Mouse (Mus musculus) large intestine, adult 2 months (tissue): Measurements from ENCODE around the gene Fbxo6. TPM values are rescaled to one million over a fixed set of nuclear protein-coding genes. Genes with fewer than 3 reads are reported as not detected.
"Not testable (repeated sequence)": the region's sequence is repeated elsewhere in the genome, so short reads cannot be mapped to it uniquely, and the experiment has no call there.

Experiments used
- DNase-seq: peaks from one replicate; pipeline ENCODE4 v3.0.0-alpha.2; 2012; ENCODE audit warnings: low read depth, low spot score
- WGBS: fragments of 180-500 bp; shearing (Covaris S2); methylation state at CpG from one replicate; pipeline ENCODE4 v1.1.7; 2018; 5-methylcytosine and 5-hydroxymethylcytosine counted together
- polyA plus RNA-seq: library from polyadenylated mRNA; depleted of rRNA; stranded (reverse); fragments of >200 nt; gene quantifications from 2 replicates; pipeline ENCODE4 v1.2.3, GENCODE M21; 2012; rRNA removed

The Fbxo6 gene
- 45.2 and 50.5 TPM in 2 replicates for polyA plus RNA-seq

GRCm38 (mm10) chr4:148151267-148152168, at the start of gene Fbxo6:
Fbxo6 (minus strand) TSS chr4:148152140.
- DNase-seq = peak; percentile 46
- 1% methylated on average over 67 of the region's 67 CpGs for WGBS

GRCm38 (mm10) chr4:148198721-148199120, 46.8 kb upstream of the Fbxo6 start:
- DNase-seq = no peak
- WGBS = 39% methylated on average over 10 of the region's 10 CpGs

DNA sequence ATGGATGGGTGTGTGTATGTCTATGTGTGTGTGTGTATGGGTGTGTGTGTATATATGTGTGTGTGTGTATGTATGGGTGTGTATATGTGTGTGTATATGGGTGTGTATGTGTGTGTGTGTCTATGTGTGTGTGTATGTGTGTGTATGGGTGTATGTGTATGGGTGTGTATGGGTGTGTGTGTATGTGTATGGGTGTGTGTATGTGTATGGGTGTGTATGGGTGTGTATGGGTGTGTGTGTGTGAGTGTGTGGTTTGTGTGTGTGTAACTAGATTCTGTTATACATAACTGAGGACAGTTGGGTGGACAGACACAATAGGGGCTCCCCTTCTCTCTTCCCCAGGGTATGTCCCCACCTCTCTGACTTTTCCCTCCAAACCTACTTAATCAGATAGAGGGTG, 42.5 kb upstream of the Fbxo6 start:
- DNase-seq = no peak

GRCm38 (mm10) chr4:148192707-148193245, 40.8 kb upstream of the Fbxo6 start:
- WGBS = 27% methylated on average over 11 of the region's 11 CpGs
- no peak for DNase-seq

DNA sequence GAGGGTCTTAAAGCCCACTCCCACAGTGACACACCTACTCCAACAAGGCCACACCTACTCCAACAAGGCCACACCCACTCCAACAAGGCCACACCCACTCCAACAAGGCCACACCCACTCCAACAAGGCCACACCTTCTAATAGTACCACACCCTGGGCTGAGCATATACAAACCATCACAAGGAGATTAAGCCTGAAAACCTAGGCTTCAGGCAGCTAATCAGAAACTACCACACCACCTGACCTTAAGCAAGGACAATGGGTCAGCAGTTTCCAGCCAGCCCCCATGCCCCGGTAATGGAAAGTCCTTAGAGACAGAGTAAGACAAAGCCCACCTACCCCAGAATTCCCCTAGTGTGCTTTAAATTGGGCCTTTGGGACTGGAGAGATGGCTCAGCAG, 36.8 kb upstream of the Fbxo6 start:
- DNase-seq = not testable (repeated sequence)
- WGBS = 82% methylated on average over 1 of the region's 1 CpGs

DNA sequence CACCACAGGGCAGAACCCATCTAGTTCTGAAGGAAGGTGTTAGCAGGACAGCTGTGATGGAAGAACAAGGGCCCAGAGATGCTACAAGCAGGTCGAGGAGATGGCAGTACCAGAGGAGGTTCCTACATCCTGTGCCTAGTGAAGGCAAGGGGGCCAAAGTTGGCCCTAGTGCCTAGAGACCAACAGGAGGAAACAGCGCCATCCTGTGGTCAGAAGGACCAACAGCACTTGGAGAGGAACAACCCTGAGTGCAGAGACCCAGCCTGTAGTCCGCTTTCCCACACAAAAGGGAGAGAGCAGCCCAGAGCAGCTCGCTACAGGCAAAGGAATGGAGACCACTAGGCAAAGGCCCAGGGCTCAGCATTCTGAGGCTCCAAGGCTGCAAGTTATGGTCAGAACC, 33.9 kb upstream of the Fbxo6 start:
- DNase-seq = no peak
- 63% methylated on average over 4 of the region's 4 CpGs for WGBS

- DNase-seq = no peak
- 73% methylated on average over 9 of the region's 9 CpGs for WGBS
Measured at GRCm38 (mm10) chr4:148184564-148184963, 32.6 kb upstream of the Fbxo6 start.

- DNase-seq = no peak
- 36% methylated on average over 8 of the region's 8 CpGs for WGBS
Measured at GRCm38 (mm10) chr4:148182363-148182762, 30.4 kb upstream of the Fbxo6 start.

- no peak for DNase-seq
- WGBS = 84% methylated on average over 12 of the region's 12 CpGs
Measured at GRCm38 (mm10) chr4:148181483-148181882, 29.5 kb upstream of the Fbxo6 start.

GRCm38 (mm10) chr4:148177716-148178115, 25.8 kb upstream of the Fbxo6 start:
- no peak for DNase-seq

- WGBS = 69% methylated on average over 5 of the region's 6 CpGs
- not testable (repeated sequence) for DNase-seq
Measured at GRCm38 (mm10) chr4:148176603-148177002, 24.7 kb upstream of the Fbxo6 start.

DNA sequence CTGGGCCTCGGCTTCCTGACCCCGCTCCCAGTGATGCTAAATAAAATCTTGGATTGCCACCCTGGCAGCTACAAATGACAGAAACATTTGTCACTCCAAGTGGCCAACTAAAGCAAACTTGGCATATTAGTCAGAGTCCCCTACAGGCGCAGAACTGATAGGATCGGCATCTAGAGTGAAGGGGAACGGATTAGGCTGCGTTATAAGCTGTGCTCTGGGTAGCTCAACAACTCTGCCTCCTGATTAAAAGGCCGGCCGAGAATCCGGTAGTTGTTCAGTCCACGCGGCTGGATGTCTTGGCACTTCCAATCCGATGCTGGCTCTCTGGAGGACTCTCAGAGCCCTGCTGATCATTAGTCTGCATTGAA, 22.5 kb upstream of the Fbxo6 start:
- DNase-seq = no peak
- WGBS = 28% methylated on average over 12 of the region's 12 CpGs

DNA sequence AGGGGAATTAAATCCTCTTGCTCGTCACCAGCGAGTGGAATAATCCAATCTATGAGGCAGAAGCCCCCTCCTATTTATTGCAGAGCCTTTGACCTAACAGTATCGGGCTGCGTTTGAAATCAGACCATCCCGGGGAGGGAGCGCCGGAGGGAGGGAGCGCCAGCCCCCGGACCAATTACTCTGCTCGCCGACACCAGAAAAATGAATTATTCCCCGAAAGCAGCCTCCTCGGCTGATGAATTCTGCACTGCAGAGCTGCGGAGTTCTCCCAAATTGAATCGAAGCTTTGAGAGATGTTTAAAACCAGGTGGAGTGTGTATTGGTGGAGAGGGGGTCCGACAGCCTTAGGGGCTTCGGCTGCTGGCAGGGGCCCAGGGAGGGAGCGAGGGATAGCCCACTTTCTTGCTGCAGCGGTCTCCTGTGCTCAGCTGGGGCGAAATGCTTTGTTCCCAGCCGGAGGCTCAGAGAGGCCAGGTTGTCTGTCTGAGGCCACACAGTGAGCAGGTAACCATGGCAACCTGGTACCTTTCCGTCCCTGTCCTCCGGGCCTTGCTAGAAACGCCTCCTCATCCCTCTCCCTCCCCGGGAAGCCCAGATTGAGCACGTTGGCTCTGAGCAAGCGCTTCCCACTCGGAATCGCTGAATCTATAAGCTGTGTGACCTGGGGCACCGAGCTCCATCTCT, 22.0 kb upstream of the Fbxo6 start:
- 6% methylated on average over 30 of the region's 30 CpGs for WGBS
- no peak for DNase-seq

DNA sequence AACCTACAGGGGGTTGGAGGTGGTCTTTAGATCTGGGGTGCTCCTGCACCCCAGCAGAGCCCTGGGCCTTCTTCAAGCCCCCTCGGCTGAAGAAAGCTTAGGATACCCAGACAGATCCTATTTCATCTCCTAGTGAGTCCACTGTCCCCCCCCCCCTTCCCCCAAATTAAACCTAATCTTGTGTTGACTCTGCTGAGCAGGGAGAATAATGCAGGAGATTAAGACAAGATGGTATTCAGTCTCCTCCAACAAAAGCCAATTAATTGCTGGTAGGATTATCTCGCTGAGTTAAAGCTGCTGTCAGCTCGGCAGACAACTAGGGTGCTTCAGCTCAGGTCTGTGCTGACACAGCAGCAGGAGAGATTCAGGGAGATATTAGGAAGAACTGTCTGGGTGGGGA, 19.3 kb upstream of the Fbxo6 start:
- WGBS = 45% methylated on average over 3 of the region's 3 CpGs
- DNase-seq = no peak

DNA sequence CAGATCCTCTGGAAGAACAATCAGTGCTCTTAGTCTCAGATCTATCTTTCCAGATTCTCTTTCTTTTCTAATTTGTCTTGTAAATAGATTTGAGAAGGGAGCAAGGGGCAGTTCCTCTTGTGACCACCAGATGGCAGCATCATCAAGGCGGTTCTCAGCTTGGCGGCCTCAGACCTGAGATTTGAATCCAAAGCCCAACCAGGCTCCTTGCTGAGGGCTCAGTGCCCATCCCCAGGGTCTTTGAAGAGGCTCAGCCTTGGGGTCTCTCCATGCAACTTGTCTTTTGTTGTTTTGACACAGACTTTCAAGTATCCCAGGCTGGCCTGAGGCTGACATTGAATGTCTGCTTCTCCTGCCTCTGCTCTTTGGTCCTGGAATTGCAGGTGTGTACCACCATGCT, 18.9 kb upstream of the Fbxo6 start:
- 2% methylated on average over 2 of the region's 2 CpGs for WGBS
- DNase-seq = no peak

DNA sequence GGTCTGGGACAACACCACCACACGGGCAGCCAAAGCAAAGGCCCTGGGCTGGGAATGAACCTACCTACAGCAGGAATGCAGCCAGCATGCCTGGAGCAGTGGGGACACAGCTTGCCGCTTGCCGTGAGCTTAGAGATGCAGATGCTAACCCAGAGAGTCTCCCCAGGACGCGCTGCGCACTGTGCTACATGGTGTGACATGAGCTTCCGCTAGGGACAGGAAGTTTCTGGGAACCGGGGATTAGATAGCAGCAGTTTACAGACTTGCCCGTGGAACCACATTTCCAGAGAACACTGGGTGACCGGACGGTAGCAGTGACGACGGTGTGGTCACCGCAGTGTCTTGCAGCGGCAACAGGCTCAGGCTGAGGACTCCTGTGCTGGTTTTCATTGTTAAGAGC, 17.6 kb upstream of the Fbxo6 start:
- WGBS = 30% methylated on average over 15 of the region's 15 CpGs
- no peak for DNase-seq

GRCm38 (mm10) chr4:148168287-148168686, 16.3 kb upstream of the Fbxo6 start:
- WGBS = 16% methylated on average over 7 of the region's 7 CpGs
- no peak for DNase-seq

- DNase-seq = no peak
- 24% methylated on average over 4 of the region's 4 CpGs for WGBS
Measured at GRCm38 (mm10) chr4:148166986-148167385, 15.0 kb upstream of the Fbxo6 start.

- WGBS = 20% methylated on average over 10 of the region's 10 CpGs
- DNase-seq = no peak
Measured at GRCm38 (mm10) chr4:148166431-148166830, 14.5 kb upstream of the Fbxo6 start.

DNA sequence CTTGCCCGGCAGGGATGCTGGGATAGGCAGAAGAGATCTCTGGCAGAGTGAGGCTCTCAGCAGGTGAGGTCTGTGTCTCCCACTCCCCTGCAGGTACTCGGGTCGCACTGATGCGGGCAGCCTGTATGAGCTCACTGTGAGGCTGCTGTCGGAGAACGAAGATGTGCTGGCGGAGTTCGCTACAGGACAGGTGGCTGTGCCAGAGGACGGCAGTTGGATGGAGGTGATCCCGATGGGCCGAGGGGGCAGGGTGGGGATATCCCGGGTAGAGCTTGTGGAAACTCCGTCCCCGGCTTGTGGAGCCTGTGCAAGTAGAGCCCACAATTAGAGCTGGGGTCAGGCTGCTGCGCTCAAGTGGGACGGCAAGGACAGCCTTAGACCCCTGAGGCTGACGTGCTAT, 13.6 kb upstream of the Fbxo6 start:
- no peak for DNase-seq
- 7% methylated on average over 17 of the region's 17 CpGs for WGBS

- no peak for DNase-seq
- WGBS = 4% methylated on average over 16 of the region's 16 CpGs
Measured at GRCm38 (mm10) chr4:148164461-148164860, 12.5 kb upstream of the Fbxo6 start.
